Mouse (Mus musculus) layer of hippocampus, adult 8-10 months (tissue): ENCODE results near the gene Slc41a2. TPM values are rescaled to one million over a fixed set of nuclear protein-coding genes. Genes with fewer than 3 reads are reported as not detected.
A peak's percentile ranks its signal among the peaks of the same experiment; 100 is the strongest.
"Not testable (repeated sequence)": the region's sequence is repeated elsewhere in the genome, so short reads cannot be mapped to it uniquely, and the experiment has no call there.

Source experiments
- DNase-seq, 2 experiments: peaks; one replicate each; pipeline ENCODE4 v3.0.0; 2022; ENCODE audit warnings: low spot score in 2 of 2
- total RNA-seq, 4 experiments: library from RNA; stranded (reverse); gene quantifications; 2 replicates each; pipeline ENCODE4 v1.2.4; 2022

The Slc41a2 gene
- total RNA-seq: 10 to 100 TPM; 22.7 to 29.9 (median 24.5) TPM

DNA sequence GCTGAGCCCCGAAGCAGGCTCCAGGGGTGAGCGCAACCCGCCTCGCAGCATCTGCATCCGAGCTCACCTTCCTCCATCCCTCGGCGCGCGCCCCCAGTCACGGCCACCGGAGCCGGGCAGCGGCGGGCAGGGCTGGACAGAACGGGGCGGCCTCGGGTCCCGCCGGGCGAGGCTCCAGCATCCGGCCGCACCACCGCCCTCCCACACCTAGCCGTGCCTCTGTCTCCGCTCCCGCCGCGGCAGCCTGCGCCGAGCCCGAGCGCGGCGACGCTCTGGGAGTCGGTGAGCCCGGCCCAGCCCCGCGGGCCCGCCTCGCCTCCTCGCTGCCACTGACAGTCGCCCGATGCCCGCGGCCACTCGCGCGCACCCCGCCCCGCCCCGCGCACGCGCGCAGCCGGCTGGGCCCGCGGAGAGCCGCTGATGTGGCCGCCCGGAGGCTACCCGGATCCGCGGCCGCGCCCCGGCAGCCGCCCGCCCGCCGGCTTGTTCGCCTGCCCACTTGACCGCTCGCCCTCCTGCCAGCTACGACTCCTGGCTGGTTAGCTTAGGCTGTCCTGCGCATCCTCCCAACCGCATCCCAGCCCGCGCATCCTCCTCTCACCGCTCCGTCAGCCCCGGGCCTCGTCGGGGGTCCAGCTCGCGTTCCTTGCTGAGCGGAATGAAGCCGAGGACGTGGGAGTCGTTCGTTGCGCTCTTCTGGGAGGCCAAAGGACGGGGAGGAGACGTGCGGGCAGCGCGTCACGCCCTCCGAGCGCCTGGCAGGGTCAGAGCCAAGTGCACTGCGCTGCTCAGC, at the start of gene Slc41a2:
Slc41a2 (minus strand) TSS at position 724 of the 793 bp plus-strand sequence.
- peak in 1 of 2 experiments; percentile 63 for DNase-seq

DNA sequence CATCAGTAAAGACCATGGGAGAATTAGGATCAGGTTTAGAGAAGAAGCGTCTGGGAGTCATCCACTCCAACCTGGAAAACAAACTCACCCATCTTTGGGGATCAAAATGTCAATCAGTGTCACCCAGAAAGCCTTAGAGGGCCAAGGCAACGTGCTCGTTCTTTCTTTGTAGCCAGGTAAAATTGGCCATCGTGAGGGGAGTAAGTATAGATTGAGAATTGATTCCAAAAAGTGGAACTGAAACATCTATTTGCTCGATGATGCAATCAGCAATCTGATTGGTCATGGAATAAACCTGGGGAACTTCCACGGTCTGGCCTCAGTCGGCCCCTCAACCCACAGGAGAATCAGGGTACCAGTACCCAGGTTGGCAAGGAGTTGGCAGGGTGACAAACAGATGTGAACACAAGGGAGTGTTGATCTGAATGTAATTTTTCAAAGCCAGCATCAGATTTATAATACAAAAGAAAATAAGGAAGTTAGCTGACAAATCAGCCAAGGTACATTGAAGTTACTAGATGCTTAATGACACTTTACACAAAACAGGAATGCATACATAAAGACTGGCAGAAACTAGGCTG, 47.7 kb upstream of the Slc41a2 start:
- DNase-seq: no peak

DNA sequence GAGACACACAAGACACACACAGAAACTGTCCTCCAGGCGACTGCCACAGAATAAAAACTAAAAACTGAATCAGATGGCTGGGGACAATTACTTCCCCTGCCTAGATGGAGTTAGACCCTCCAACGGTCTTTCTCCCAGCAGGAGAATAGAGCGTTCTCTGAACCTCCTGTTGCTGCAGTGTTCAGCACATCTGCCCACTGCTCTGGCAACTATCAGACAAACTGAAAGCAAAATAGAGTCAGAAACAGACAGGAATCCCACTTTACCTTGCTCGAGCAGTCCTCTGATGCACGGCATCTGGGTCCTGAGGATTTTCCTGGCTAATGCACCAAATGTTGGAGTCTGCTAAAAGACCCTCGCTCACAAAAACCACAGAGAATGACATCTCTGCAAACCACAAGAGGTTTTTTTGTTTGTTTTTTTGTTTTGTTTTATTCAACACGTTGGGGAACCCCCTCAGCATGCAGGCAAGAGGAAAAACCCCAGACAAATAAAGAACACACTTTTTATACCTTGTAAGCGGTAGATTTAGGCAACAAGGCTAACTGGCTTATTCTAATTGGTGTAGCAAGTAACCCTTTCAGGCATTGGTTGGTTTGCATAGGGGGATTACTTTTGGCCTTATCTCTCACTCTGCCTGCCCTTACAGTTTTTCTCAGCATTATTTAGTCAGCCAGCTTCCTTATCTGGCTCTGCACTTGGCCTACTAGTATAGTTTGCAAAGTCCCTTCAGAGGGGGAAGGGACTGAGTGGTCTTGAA, 47.0 kb upstream of the Slc41a2 start:
- no peak for DNase-seq

DNA sequence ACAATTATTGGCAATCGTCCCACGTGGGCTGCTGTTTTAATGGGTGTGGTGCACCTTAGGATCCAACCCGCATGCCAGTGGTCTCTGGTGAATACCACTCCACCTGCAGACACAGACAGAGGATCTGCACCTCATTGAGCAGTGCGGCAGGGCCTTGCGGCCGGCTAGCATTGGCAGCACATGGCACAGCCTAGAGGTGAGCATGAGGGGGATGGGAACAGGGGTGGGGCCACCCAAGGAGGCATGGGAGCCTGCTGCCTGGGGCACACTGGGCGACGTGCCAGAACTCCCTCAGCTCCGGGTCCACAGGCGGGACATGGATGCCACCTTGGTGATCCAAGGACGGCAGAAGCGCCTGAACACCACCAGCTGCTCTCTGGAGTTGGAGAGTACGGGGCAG, 46.2 kb upstream of the Slc41a2 start:
- no peak for DNase-seq

DNA sequence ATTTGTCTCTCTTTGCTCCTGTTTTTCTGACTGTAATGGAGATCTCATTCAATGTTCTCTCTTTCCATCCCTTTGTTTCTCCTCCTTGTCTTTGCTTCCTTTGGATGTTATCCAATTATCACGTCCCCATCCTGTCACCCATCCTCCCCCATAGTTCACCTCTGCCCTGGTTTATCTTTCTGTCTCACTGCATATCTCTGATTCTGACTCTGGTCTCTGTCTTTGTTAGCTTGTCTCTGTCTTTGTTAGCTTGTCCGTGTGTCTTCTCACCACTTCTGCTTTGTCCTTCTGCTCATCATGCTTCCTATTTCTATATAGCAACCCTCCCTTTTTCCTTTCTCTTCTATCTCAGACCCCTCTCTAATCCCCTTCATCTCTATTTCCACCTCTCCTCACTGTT, 45.3 kb upstream of the Slc41a2 start:
- no peak for DNase-seq

DNA sequence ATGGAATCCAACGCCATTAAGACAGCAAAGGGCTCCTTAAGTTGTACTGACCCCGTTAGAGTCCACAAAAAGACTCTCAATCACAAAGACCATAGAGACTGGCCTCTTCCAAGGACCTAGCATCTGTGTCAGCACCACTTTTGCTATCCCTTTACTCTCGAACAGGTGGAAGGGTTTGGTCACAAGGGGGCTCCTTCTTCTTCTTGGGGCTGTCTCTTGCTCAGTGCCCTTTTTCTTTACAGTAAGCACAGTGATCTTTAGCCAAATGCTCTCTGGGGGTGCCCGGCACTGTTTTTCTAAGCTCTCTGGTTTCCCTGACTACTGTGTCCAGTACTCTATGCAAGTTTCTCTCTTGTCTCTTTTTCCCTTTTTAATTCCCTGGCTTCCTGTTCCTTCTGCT, 44.8 kb upstream of the Slc41a2 start:
- no peak for DNase-seq

DNA sequence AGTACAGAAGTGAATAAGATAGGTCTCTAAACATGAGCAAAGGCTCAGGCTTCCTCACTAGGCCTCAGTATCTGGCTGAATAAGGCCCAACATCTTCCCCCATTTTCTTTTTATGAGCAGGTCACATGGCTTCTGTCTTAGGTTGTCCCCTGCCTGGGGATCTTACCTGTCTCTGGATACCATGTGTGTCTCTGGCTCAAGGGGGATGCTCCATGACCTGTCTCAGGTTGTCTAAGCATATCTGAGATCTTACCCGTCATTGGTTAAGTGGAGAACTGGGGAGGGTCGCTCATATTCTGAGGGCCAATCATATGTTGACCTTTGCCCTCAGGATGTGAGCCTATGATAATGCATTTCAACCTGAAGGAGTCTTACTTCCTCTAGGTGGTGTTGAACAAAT, 42.8 kb upstream of the Slc41a2 start:
- no peak for DNase-seq

DNA sequence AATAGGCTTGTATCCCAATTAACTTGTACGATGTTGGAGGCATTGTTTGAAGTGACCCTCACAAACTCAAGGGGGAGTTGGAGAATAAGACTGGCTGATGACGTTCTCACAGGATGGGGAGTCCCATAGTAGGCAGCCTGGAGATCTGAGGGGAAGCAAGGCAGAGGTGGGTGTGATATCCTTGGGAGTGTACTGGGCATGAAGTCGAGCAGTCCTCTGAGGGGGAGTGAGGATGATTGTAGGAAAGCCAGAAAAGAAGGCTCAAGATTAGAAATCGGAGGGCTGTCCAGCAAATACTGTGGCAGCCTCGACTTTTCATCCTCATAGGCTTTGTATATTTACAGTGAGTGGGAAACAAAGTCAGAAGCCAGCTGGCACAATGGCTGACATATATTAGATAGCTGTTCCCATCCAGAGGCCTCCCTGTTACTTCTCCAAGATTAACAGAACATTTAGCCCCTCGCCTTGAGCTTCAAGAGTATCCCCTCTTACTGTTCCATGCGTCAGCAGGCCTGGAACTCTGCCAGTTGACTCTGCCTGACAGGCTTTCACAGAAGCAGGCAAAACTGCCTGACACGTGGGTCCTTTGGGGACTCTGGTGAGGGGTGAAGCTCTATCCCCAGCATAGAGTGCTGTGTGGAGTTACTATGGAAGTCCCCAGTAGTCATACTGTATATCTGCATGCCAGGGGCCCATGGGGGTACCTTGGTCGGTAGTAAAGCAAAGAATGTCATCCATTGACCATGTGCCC, 40.6 kb upstream of the Slc41a2 start:
- no peak for DNase-seq

DNA sequence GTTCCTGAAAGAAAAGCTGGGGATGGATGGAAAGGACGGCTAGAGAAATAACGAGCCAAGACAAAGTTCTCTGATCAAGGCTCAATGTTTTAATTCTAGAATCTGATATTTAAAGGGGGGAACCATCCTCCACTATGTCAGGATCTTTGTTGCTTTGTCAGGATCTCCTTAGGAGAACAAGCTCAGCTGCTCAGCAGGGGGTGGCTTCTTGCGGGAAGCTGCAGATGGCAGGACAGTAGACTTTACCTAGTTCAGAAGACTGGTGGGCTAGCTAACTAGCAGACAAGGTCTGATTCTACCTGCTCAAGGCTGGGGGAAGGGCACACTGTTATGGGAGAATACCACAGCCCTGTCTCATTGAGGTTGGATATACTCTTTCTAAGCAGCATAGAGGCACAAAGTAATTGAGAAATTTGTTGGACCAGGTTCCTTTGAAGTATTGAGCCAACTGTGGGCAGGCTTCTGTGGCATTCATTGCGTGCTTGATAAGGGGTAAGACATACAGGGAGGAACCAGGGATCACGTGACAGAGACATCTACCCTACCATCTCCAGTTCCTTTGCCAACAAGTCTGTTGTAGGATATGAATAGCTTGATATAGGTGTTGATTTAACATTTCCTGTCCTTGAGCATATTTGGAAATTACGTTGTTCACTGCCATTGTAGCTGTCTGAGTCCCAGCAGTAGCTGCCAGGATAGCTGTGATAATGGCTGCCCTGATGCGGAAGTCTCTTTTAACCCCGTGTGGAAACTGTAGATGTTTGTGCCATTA, 39.4 kb upstream of the Slc41a2 start:
- DNase-seq: no peak

DNA sequence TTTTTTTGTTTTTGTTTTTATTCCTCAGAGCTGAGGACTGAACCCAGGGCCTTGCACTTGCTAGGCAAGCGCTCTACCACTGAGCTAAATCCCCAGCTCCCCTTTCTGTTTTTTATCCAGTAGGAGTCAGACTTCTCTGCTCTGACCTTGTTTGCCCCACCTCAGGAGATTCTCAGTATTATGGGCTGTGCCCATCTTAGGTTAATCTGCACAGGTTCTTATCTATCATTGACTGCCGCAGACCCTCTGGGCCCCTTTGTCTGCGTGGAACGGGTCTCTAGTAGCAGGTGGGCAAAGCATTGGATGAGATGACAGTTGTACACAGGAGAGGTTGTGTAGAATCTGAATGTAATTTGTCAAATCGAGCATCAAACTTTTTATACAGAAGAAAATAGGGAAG, 37.8 kb upstream of the Slc41a2 start:
- not testable (repeated sequence) for DNase-seq

DNA sequence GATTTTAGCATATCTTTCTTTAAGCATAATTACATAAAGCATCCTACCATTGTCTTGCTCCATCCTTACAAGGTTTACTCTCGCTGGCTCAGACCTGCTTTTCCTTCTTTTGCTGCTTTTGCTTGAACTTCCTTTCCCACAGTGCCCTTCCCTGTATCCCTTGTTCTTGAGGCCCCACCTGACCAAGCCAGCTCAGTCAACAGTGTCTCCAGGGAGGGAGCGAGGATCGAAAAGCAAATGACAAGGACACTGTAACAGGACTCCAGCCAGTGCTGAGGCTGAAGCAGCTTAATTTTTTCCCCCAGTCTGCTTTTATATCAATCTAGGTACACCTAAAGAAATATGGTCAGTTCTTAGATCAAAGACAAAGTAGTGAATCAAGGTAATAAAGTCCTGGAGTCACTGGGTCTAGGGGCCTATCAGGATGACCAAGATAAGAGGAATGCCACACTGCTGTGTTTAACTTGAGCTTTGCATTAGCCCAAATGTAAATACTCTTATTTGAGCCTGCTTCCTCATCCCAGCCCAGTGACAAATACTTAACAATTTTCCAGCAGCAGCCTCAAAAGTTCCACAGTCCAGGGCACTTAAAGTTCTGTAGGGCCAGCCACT, 36.5 kb upstream of the Slc41a2 start:
- no peak for DNase-seq

DNA sequence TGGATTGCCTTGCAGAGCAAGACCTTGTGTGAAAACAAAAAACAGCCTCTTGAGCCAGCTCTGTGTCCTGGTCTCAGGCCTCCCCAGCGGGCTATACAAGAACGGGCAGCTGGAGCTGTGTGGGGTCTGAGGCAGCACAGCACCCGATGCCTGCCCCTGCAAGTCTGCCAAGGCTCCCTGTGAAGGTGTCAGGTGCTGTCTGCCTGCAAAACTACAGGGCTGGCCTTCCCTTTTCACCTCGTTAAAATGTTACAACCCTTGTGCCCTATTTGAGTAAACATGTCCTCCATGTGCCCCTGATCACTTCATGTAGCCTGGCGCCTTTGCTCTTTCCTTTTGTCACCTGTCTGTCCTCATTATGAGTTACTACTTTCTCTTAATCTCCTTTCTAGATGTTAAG, 31.2 kb upstream of the Slc41a2 start:
- no peak for DNase-seq

DNA sequence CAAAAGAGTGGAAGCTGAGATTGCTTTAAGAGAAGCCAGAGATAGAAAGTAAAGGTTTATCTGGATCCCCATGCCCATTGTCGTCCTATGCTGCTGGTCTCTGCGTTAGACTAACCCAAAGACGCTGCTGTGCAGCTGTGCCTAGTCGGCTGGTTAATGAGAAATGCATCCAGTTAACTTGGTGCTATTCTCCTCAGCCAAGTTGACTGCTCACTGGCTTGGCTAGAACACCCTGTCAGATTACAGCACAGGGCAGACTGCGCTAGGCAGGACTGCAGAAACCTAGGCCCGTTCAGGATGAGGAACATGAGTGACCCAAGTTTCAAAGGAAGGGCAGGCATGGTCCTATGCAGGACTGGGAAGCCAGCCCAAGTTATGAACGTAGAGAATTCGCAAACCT, 25.8 kb upstream of the Slc41a2 start:
- no peak for DNase-seq

DNA sequence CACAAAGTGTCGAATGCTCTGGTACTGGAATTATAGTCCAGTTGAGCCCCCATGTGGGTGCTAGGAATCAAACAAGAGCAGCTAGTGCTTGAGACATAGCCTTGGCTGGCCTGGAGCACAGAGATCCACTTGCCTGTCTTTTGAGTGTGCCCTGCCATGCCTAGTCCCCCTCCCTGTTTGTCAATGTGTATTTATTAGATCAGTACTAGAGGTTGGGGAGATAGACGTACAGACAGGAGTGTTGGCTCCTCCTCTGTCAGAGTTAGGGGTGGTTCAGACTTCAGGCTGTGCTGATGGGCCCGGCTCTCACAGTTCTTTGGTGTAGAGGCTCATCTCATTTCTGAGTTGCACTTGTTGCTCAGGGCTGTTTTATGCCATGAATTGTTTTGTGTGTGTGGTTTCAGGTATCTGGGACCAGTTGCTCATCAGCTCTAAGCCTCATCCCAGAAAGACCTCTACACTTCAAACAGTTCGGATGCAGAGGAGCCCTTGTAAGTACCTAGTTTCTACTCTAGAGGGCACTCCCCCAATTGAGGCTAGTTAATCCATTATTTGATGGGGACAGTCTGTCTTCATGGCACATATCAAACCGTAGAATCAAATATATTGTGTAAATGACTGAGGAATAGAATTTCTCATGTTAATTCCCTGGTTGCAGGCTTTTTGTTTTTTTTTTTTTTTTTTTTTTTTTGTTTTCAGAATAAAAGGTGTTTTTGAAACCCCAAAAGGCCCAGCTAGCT, 24.1 kb upstream of the Slc41a2 start:
- no peak for DNase-seq

DNA sequence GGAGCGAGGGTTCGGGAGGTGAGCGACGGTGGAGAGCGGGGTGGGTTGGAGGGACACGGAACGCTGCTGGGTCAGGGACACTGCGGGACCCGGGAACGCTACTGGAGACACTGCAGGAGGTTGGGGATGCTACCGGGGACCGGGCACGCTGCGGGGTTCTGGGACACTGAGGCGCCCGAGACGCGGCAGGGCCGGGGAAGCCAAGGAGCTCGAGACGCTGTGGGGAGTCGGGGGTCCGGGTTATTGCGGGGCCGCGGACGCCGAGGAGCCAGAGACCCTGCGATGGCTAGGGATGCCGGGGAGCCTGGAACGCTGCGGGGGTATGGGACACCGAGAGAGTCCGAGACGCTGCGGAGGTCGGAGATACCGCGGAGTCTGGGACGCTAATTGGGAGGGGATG, 22.7 kb upstream of the Slc41a2 start:
- no peak for DNase-seq

DNA sequence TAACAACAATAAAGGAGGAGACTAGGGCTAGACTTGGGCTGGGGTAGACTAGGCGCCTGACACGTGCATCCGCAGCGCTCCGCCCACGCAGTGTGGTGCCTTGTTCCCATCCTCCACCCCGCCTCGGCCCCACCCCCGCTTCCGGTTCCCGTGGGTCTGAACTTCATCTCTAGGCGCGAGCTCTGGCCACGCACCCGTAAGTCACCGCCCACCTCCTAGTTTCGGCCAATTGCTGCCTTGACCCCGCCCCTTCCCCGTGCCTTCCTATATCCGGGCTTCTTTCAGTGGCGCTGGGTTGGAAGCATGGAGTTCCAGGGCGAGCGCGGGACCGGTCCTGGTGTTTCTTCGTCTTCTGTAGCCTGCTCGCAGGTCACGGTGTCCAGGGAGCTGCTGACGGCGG, 22.3 kb upstream of the Slc41a2 start, which contains the start of gene D10Wsu102e:
D10Wsu102e (plus strand) TSS at position 266 of the 400 bp plus-strand sequence.
- DNase-seq: peak; percentile 96 to 97

DNA sequence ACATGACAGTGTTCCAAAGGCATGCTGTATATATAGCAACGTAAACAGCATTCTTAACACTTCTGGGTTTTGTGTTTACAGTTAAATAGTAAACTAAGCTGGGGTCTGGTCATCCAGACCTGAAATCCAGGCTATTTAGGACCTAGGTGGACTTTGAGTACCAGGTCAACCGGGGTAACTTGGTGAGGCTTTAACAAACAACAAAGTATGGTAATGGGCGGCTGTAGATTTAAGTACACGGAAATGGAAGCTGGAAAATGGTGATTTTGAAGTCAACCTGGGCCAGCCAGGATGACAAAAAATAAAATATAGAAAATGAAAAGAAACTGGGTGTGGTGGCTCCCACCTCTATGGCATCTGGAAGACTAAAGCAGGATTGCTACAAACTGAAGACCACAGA, 21.8 kb upstream of the Slc41a2 start:
- no peak for DNase-seq

DNA sequence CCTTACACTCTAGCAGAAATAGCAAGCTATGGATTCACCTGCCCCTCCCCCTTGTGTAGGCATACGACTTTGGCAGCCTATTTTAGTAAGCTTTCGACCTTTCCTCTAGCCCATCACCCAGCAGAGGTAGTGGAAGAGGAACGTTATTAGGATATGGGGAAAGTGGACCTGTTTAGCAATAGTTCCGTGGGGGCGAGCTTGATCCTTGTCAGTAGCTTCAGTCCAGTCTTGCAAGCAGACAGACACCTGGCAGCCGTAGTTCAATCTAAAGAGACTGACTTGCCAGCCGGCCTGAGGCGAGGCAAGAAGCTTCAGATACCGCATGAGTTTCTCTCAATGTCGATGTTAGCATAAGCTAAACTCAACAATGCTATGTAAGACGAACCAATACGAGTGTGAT, 18.7 kb upstream of the Slc41a2 start:
- DNase-seq: no peak

DNA sequence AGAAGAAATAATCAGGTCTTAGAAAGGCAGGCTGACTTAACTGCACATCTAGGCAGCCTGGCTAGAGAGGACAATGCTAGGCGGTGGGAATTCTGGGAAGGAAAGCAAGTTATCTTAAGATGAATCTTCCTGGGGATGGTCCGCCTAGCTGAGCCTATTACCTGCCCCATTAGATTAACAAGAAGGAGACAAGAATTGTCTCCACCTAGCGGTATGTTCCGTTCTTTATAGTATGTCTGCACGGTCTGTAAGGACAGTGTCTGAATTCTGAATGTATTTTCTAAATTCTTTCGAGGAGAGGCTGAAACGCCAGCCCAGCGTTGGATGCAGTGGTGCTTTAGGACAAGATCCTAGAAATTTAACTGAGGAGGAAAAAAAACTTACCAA, 16.6 kb upstream of the Slc41a2 start:
- DNase-seq: no peak
